Mouse (Mus musculus) forebrain, embryonic 11.5 days (tissue): ENCODE results near the gene Ube2c. TPM values are rescaled to one million over a fixed set of nuclear protein-coding genes. Genes with fewer than 3 reads are reported as not detected.

Experiments used
- ATAC-seq: fragments of 200-750 bp; cut with Nextera tagmentation; replicated peaks from 2 replicates; pipeline ENCODE4 v1.8.0; 2017; ENCODE audit warnings: moderate TSS enrichment; ENCODE audit not compliant: low FRiP score
- DNase-seq: peaks from one replicate; pipeline ENCODE4 v3.0.0-alpha.2; 2017; ENCODE audit warnings: low spot score
- H3K27ac ChIP-seq: fragments of 300-500 bp; sonication (generic); 2 replicates; pipeline ENCODE4 v1.5.1; 2014; ENCODE audit warnings: low read depth, low read length
- H3K27me3 ChIP-seq: fragments of 300-500 bp; sonication (generic); 2 replicates; pipeline ENCODE4 v1.6.1; 2014; ENCODE audit warnings: mild to moderate bottlenecking, low read length, mixed read lengths; ENCODE audit not compliant: control insufficient read depth, insufficient read depth
- H3K36me3 ChIP-seq: fragments of 300-500 bp; sonication (generic); 2 replicates; pipeline ENCODE4 v1.6.1; 2014; ENCODE audit warnings: mild to moderate bottlenecking, low read length, moderate library complexity, mixed read lengths; ENCODE audit not compliant: control insufficient read depth, insufficient read depth
- H3K4me1 ChIP-seq: fragments of 300-500 bp; sonication (generic); replicated peaks from 2 replicates; pipeline ENCODE4 v1.6.1; 2014; ENCODE audit warnings: low read length, mixed read lengths; ENCODE audit not compliant: control insufficient read depth, insufficient read depth
- H3K4me2 ChIP-seq: fragments of 300-500 bp; sonication (generic); 2 replicates; pipeline ENCODE4 v1.6.1; 2014; ENCODE audit warnings: low read depth, mild to moderate bottlenecking, low read length, moderate library complexity, mixed read lengths; ENCODE audit not compliant: severe bottlenecking
- H3K4me3 ChIP-seq: fragments of 300-500 bp; sonication (generic); 2 replicates; pipeline ENCODE4 v1.5.1; 2014; ENCODE audit warnings: low read depth, low read length
- H3K9ac ChIP-seq: fragments of 300-500 bp; sonication (generic); 2 replicates; pipeline ENCODE4 v1.6.1; 2014; ENCODE audit warnings: low read length
- H3K9me3 ChIP-seq: fragments of 300-500 bp; sonication (generic); 2 replicates; pipeline ENCODE4 v1.6.1; 2016; ENCODE audit warnings: low read length, mixed read lengths; ENCODE audit not compliant: control insufficient read depth
- WGBS: fragments of 180-500 bp; shearing (Covaris S2); extraction: QIAGEN DNeasy Blood & Tissue Kit; methylation state at CpG from one replicate; pipeline ENCODE4 v1.1.7; 2014; 5-methylcytosine and 5-hydroxymethylcytosine counted together
- polyA plus RNA-seq: library from polyadenylated mRNA; unstranded; fragments of >200 nt; fragmentation: Nextera tagmentation; extraction: Ambion mirVana; gene quantifications from 2 replicates; pipeline ENCODE4 v1.2.1, GENCODE M21; 2014

The Ube2c gene
- polyA plus RNA-seq, 1 experiment from 2014 or later = 686 TPM

- Histone ChIP-seq H3K9me3 (no peaks in the 10 kb centered on the region), H3K9ac (no peak overlapping the region), H3K27ac (no peak overlapping the region), H3K4me3 (no peak overlapping the region), H3K4me2 (no peak overlapping the region), H3K4me1 (no peaks in the 10 kb centered on the region), H3K27me3 (no peaks in the 10 kb centered on the region), H3K36me3 (no peaks in the 10 kb centered on the region; the same call in 1 of the 2 replicates)
- no peak for DNase-seq
- WGBS = 61% methylated on average over 2 of the region's 2 CpGs
- ATAC-seq = no peak
Observed at GRCm38 (mm10) chr2:164813557-164813956, 43.9 kb downstream of the Ube2c start.

DNA sequence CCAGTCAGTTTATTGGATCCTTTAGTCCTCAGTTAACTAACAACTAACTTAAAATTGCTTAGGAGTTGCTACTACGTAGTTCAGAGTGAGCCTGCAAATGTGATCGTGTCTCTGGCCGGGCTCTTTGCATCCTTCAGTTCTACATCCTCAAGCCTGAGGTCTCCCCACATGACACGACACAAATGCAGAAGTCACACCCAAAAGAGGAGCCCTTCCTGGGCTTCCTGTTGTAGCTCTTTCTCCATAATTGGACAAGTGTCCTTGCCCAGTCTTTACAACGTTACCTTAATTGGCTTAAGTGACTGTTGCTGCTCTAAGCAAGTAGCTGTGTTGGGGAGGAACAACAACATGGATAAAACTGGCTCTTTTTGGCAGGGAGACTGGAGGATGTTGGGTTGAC, 45.6 kb downstream of the Ube2c start:
- Histone ChIP-seq H3K4me1 (no peaks in the 10 kb centered on the region), H3K36me3 (no peaks in the 10 kb centered on the region; the same call in 1 of the 2 replicates), H3K4me3 (no peak overlapping the region), H3K27ac (no peak overlapping the region), H3K9ac (no peak overlapping the region), H3K9me3 (no peaks in the 10 kb centered on the region), H3K4me2 (no peak overlapping the region), H3K27me3 (no peaks in the 10 kb centered on the region)
- WGBS = 92% methylated on average over 5 of the region's 5 CpGs
- DNase-seq = no peak
- ATAC-seq = no peak

GRCm38 (mm10) chr2:164815821-164816220, 46.1 kb downstream of the Ube2c start:
- WGBS = 94% methylated on average over 8 of the region's 8 CpGs

GRCm38 (mm10) chr2:164817206-164817605, 47.5 kb downstream of the Ube2c start:
- peaks cover under 1% of the 10 kb centered on the region; the same call in 1 of the 2 replicates for H3K4me1 ChIP-seq
- no peak overlapping the region for H3K4me3 ChIP-seq
- DNase-seq = no peak
- no peaks in the 10 kb centered on the region; the same call in 1 of the 2 replicates for H3K36me3 ChIP-seq
- WGBS = 80% methylated on average over 6 of the region's 6 CpGs
- no peak overlapping the region for H3K4me2 ChIP-seq
- H3K9ac ChIP-seq = no peak overlapping the region
- H3K27me3 ChIP-seq = no peaks in the 10 kb centered on the region
- no peak for ATAC-seq
- no peaks in the 10 kb centered on the region for H3K9me3 ChIP-seq
- no peak overlapping the region for H3K27ac ChIP-seq

More at GRCm38 (mm10) chr2:164815821-164816220, 46.1 kb downstream of the Ube2c start:
- DNase-seq (no peak), ATAC-seq (no peak)
- Histone ChIP-seq H3K4me2 (no peak overlapping the region), H3K4me1 (no peaks in the 10 kb centered on the region), H3K9me3 (no peaks in the 10 kb centered on the region), H3K4me3 (no peak overlapping the region), H3K36me3 (no peaks in the 10 kb centered on the region; the same call in 1 of the 2 replicates), H3K27me3 (no peaks in the 10 kb centered on the region), H3K27ac (no peak overlapping the region), H3K9ac (no peak overlapping the region)

GRCm38 (mm10) chr2:164817703-164818102, 48.0 kb downstream of the Ube2c start:
- Histone ChIP-seq H3K9ac (no peak overlapping the region), H3K4me2 (no peak overlapping the region), H3K4me1 (peaks cover 4% of the 10 kb centered on the region; the same call in 1 of the 2 replicates), H3K9me3 (no peaks in the 10 kb centered on the region), H3K36me3 (no peaks in the 10 kb centered on the region; the same call in 1 of the 2 replicates), H3K27me3 (no peaks in the 10 kb centered on the region), H3K27ac (no peak overlapping the region), H3K4me3 (no peak overlapping the region)
- DNase-seq (no peak), ATAC-seq (no peak)
- 71% methylated on average over 5 of the region's 5 CpGs for WGBS

DNA sequence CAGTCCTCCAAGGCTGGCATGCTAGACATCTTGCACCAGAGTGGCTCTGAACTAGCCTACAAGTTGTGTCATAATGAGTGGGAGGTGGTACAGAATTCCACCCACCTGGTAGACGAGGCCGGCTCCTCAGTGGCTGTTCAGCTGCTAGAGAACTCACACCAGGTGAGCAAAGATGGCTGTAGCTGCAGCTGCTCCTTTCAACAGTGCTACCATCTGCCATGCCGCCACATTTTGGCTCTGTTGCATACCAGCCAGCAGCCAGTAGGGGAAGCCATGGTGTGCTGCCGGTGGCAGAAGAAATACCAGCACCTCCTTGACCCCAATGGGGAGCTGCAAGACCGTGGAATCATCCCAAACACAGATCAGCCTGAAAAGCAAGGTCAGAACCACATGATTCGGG, 51.4 kb downstream of the Ube2c start:
- Histone ChIP-seq H3K4me2 (no peak overlapping the region), H3K9me3 (no peaks in the 10 kb centered on the region), H3K4me3 (no peak overlapping the region), H3K27me3 (no peaks in the 10 kb centered on the region), H3K9ac (no peak overlapping the region), H3K4me1 (peaks cover 6% of the 10 kb centered on the region; the same call in 1 of the 2 replicates), H3K36me3 (peaks cover 3% of the 10 kb centered on the region; the same call in 1 of the 2 replicates), H3K27ac (no peak overlapping the region)
- no peak for DNase-seq
- 82% methylated on average over 6 of the region's 6 CpGs for WGBS
- ATAC-seq = no peak

- H3K36me3 ChIP-seq = peaks cover 3% of the 10 kb centered on the region; the same call in 1 of the 2 replicates
- peak; percentile 99 for ATAC-seq
Observed at GRCm38 (mm10) chr2:164822636-164823165, 53.0 kb downstream of the Ube2c start, which contains the start of gene Zswim1. Zswim1 (plus strand) TSS chr2:164822686.

DNA sequence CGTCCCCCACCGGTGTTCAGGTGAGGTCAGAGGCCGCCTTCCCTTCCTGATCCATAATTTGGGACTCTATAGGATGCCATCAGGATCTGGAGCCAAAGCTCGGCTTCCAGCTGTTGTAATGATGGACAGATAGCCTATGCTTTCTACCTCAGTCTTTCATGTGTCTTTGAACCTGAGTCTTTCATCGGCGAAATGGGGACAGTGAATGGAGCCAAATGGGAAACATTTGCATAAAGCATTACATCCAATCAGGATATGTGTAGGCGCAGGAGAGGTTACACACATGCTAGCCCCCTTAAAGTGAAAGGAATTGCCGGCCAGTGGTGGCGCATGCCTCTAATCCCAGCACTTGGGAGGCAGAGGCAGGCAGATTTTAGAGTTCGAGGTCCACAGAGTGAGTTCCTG, 53.5 kb downstream of the Ube2c start:
- peak; percentile 65 for ATAC-seq
- Histone ChIP-seq H3K4me2 (peak overlapping the region; percentile 54), H3K27ac (peak overlapping the region; percentile 77; the same call in 1 of the 2 replicates), H3K27me3 (no peaks in the 10 kb centered on the region), H3K36me3 (peaks cover 3% of the 10 kb centered on the region; the same call in 1 of the 2 replicates), H3K4me1 (peaks cover 6% of the 10 kb centered on the region; the same call in 1 of the 2 replicates), H3K9me3 (no peaks in the 10 kb centered on the region), H3K9ac (peak overlapping the region; percentile 64), H3K4me3 (peak overlapping the region; percentile 57)
- no peak for DNase-seq
- WGBS = 4% methylated on average over 10 of the region's 10 CpGs

More at GRCm38 (mm10) chr2:164822636-164823165, 53.0 kb downstream of the Ube2c start, which contains the start of gene Zswim1:
- H3K4me1 ChIP-seq = peaks cover 6% of the 10 kb centered on the region; the same call in 1 of the 2 replicates
- DNase-seq = peak; percentile 99
- H3K9me3 ChIP-seq = no peaks in the 10 kb centered on the region
- 2% methylated on average over 32 of the region's 32 CpGs for WGBS
- peak within 1 kb of the TSS; percentile 77; the same call in 1 of the 2 replicates for H3K27ac ChIP-seq
- peak within 1 kb of the TSS; percentile 57 for H3K4me3 ChIP-seq
- no peaks in the 10 kb centered on the region for H3K27me3 ChIP-seq
- peak within 1 kb of the TSS; percentile 54 for H3K4me2 ChIP-seq
- peak within 1 kb of the TSS; percentile 64 for H3K9ac ChIP-seq
